Comparison of ENCODE assay signal across 8 mouse cellular contexts in the genomic region with DNA sequence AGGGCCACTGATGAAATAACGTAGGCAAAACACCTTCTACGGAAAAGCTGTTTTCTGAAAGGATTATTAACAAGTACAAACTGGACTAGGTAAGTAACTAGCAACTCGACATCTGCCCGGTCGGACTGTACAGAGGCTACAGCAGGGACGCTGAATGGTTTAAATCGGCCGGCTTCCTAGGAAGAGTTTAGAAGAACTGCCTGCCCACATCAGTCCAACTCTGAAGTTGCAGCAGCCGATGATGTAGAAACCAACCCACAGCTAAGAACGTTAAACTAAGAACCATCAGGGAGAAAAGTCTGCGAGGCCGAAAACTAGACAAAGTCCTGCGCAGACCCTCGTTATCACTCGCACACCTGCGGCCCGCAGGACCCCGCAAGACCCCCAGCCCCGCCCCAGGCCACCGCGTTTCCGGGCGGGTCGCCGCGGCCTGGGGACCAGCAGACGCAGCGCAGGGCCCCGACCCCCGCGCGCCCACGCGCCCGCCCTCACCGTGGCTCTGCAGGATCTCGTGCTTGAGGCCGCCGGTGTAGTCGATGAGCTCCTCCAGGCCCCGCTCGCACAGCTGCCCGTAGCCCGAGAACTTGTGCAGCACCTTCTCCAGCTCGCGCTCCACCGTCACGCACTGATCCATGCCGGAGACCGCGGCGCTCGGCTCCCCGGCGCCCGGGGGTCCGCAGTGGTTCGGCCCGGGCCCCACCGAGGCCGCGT. TPM values are rescaled to one million over a fixed set of nuclear protein-coding genes. Genes with fewer than 3 reads are reported as not detected.
DNase-seq lines count a peak whose midpoint lies in the region; ATAC-seq lines count a peak whose summit lies in the region.

No protein-coding gene starts in this region.

- no peaks in the 10 kb centered on the region for H3K27me3 ChIP-seq in embryonic facial prominence, embryonic 13.5 days
- H3K27me3 ChIP-seq in heart, embryonic 13.5 days (replicated peaks) = no peaks in the 10 kb centered on the region

- H3K27ac ChIP-seq in embryonic facial prominence, embryonic 13.5 days = peak overlapping the region; percentile 97
- H3K27ac ChIP-seq in heart, embryonic 13.5 days (replicated peaks) = peak overlapping the region; percentile 97

- H3K4me3 ChIP-seq in embryonic facial prominence, embryonic 13.5 days = peak overlapping the region; percentile 94
- peak overlapping the region; percentile 87 for H3K4me3 ChIP-seq in heart, embryonic 13.5 days

- DNase-seq in A20 (ENCODE audit: low read depth, low spot score) = peak; percentile 52
- peak; percentile 60 for DNase-seq in adrenal gland, adult 18-20 months (ENCODE audit: low spot score in 2 of 2)
- peak; percentile 68 to 80 for DNase-seq in kidney, postnatal 4 days
- DNase-seq in lung, adult 18-20 months = peak; percentile 38 to 49
- DNase-seq in ovary, postnatal 14 days (ENCODE audit: low spot score) = peak; percentile 51
- DNase-seq in urinary bladder, adult 2 months (ENCODE audit: low spot score) = peak; percentile 61

- no peaks in the 10 kb centered on the region for H3K9me3 ChIP-seq in embryonic facial prominence, embryonic 13.5 days
- no peaks in the 10 kb centered on the region for H3K9me3 ChIP-seq in heart, embryonic 13.5 days

- under 1% methylated on average over 55 of the region's 62 CpGs for WGBS in embryonic facial prominence, embryonic 13.5 days
- under 1% methylated on average over 62 of the region's 62 CpGs for WGBS in heart, embryonic 13.5 days

- H3K4me2 ChIP-seq in embryonic facial prominence, embryonic 13.5 days = peak overlapping the region; percentile 80
- peak overlapping the region; percentile 75 for H3K4me2 ChIP-seq in heart, embryonic 13.5 days

- H3K4me1 ChIP-seq in embryonic facial prominence, embryonic 13.5 days = peaks cover 39% of the 10 kb centered on the region
- peaks cover 41% of the 10 kb centered on the region for H3K4me1 ChIP-seq in heart, embryonic 13.5 days

- peak overlapping the region; percentile 96 for H3K9ac ChIP-seq in embryonic facial prominence, embryonic 13.5 days
- peak overlapping the region; percentile 97 for H3K9ac ChIP-seq in heart, embryonic 13.5 days

- H3K36me3 ChIP-seq in embryonic facial prominence, embryonic 13.5 days = no peaks in the 10 kb centered on the region
- H3K36me3 ChIP-seq in heart, embryonic 13.5 days = no peaks in the 10 kb centered on the region

- ATAC-seq in embryonic facial prominence, embryonic 13.5 days (ENCODE audit: insufficient number of reproducible peaks, insufficient read depth, low FRiP score, low TSS enrichment, low read depth) = 0 out of 2 replicates have a peak, but pooled peaks have one; percentile 3
- peak; percentile 4; the same call in 1 of the 2 replicates for ATAC-seq in heart, embryonic 13.5 days (ENCODE audit: extremely low read depth, insufficient number of reproducible peaks, low FRiP score, low TSS enrichment)

RNA-seq across cellular contexts. Expression of gene Rmnd5a, which starts 0.8 kb away (rescaled TPM):
- total RNA-seq in adrenal gland, adult 18-20 months (2021) = 10 to 100 TPM; 72.9 to 92.6 TPM
- 10.6 and 13.0 TPM in 2 replicates for polyA plus RNA-seq in embryonic facial prominence, embryonic 13.5 days (2015; fragmentation: Nextera tagmentation; extraction: Ambion mirVana)
- 6.4 and 7.5 TPM in 2 replicates for polyA plus RNA-seq in heart, embryonic 13.5 days (2015; fragmentation: Nextera tagmentation; extraction: Ambion mirVana)
- polyA plus RNA-seq in urinary bladder, adult 2 months (2012; rRNA removed) = 47.4 and 54.8 TPM in 2 replicates

RNA-seq across cellular contexts. Expression of gene Rnf103, which starts 54.0 kb away (rescaled TPM):
- 10 to 100 TPM; 33.8 to 34.7 TPM for total RNA-seq in adrenal gland, adult 18-20 months (2021)
- 14.0 and 16.3 TPM in 2 replicates for polyA plus RNA-seq in embryonic facial prominence, embryonic 13.5 days (2015; fragmentation: Nextera tagmentation; extraction: Ambion mirVana)
- polyA plus RNA-seq in heart, embryonic 13.5 days (2015; fragmentation: Nextera tagmentation; extraction: Ambion mirVana) = 10.8 and 13.4 TPM in 2 replicates
- polyA plus RNA-seq in urinary bladder, adult 2 months (2012; rRNA removed) = 27.9 and 29.4 TPM in 2 replicates

Comparison
In these comparisons a context has a peak if more than half of its experiments do, and no peak if none do; other contexts are left out.
1. Peak in every context shown above with its lines: DNase-seq, ATAC-seq, H3K4me3 ChIP-seq and H3K27ac ChIP-seq.